Mouse (Mus musculus): ENCODE data around the gene Gm19345. TPM values are rescaled to one million over a fixed set of nuclear protein-coding genes. Genes with fewer than 3 reads are reported as not detected.

Gene Gm19345
- polyA plus RNA-seq, 1 experiment from 2014 or later: not detected

GRCm38 (mm10) chr7:19871943-19872601 is 20.3 kb downstream of the Gm19345 start:
- Histone ChIP-seq H3K36me3 (ENCODE audit: inconsistent target) (no peaks in the 10 kb centered on the region), H3K27ac (peak overlapping the region; percentile 91), H3K4me3 (ENCODE audit: inconsistent target) (no peak overlapping the region), H3K79me2 (ENCODE audit: inconsistent target) (no peaks in the 10 kb centered on the region)
- 24% methylated on average over 3 of the region's 5 CpGs for WGBS (ENCODE audit: missing documents)

- Histone ChIP-seq H3K4me3 (ENCODE audit: inconsistent target) (no peak overlapping the region), H3K79me2 (ENCODE audit: inconsistent target) (no peaks in the 10 kb centered on the region), H3K36me3 (ENCODE audit: inconsistent target) (no peaks in the 10 kb centered on the region), H3K27ac (peak overlapping the region; percentile 90)
- 33% methylated on average over 13 of the region's 13 CpGs for WGBS (ENCODE audit: missing documents)
Measured at GRCm38 (mm10) chr7:19875948-19876682, 24.3 kb downstream of the Gm19345 start.

- WGBS (ENCODE audit: missing documents): 24% methylated on average over 14 of the region's 14 CpGs
- Histone ChIP-seq H3K4me3 (ENCODE audit: inconsistent target) (no peak overlapping the region), H3K27ac (peak overlapping the region; percentile 90), H3K79me2 (ENCODE audit: inconsistent target) (no peaks in the 10 kb centered on the region), H3K36me3 (ENCODE audit: inconsistent target) (no peaks in the 10 kb centered on the region)
Measured at GRCm38 (mm10) chr7:19876781-19877425, 25.1 kb downstream of the Gm19345 start.

- Histone ChIP-seq H3K36me3 (ENCODE audit: inconsistent target) (no peaks in the 10 kb centered on the region), H3K4me3 (ENCODE audit: inconsistent target) (no peak overlapping the region), H3K79me2 (ENCODE audit: inconsistent target) (no peaks in the 10 kb centered on the region), H3K27ac (no peak overlapping the region)
- 74% methylated on average over 8 of the region's 8 CpGs for WGBS (ENCODE audit: missing documents)
Measured at GRCm38 (mm10) chr7:19880754-19881153, 29.0 kb downstream of the Gm19345 start.

- 54% methylated on average over 6 of the region's 7 CpGs for WGBS (ENCODE audit: missing documents)
- no peak within 1 kb of the TSS for H3K27ac ChIP-seq
- no peaks in the 10 kb centered on the region for H3K79me2 ChIP-seq (ENCODE audit: inconsistent target)
- H3K4me3 ChIP-seq (ENCODE audit: inconsistent target): no peak within 1 kb of the TSS
- no peaks in the 10 kb centered on the region for H3K36me3 ChIP-seq (ENCODE audit: inconsistent target)
Measured at GRCm38 (mm10) chr7:19887849-19888248, 36.0 kb downstream of the Gm19345 start, which contains the start of gene Ceacam19. Ceacam19 (minus strand) TSS chr7:19887965.

GRCm38 (mm10) chr7:19889881-19890280 is 38.1 kb downstream of the Gm19345 start:
- 35% methylated on average over 8 of the region's 8 CpGs for WGBS (ENCODE audit: missing documents)
- no peak overlapping the region for H3K4me3 ChIP-seq (ENCODE audit: inconsistent target)
- no peak overlapping the region for H3K27ac ChIP-seq
- H3K79me2 ChIP-seq (ENCODE audit: inconsistent target): no peaks in the 10 kb centered on the region
- H3K36me3 ChIP-seq (ENCODE audit: inconsistent target): no peaks in the 10 kb centered on the region

Other genes with a start within 250 kb of the Gm19345 start
- 14.0 to 24.9 TPM (median 16.3 TPM) in 3 replicates for gene Clasrp, start 247.5 kb upstream of the Gm19345 start, polyA plus RNA-seq (2018)
- gene Relb, start 222.6 kb upstream of the Gm19345 start, polyA plus RNA-seq (2018): 11.3 to 29.9 TPM (median 15.3 TPM) in 3 replicates
- gene Clptm1, start 187.0 kb upstream of the Gm19345 start, polyA plus RNA-seq (2018): 90.5 to 113 TPM (median 108 TPM) in 3 replicates
- gene Apoc2, start 174.1 kb upstream of the Gm19345 start, polyA plus RNA-seq (2018): 31.8 to 82.7 TPM (median 33.3 TPM) in 3 replicates
- gene Gm44805, start 170.6 kb upstream of the Gm19345 start, polyA plus RNA-seq (2018): not detected in 3 replicates
- gene Apoc4, start 170.5 kb upstream of the Gm19345 start, polyA plus RNA-seq (2018): 1.1 TPM in 1 of 3 replicates, not detected in the others
- gene Apoc1, start 159.3 kb upstream of the Gm19345 start, polyA plus RNA-seq (2018): 4.3 to 4.7 TPM (median 4.4 TPM) in 3 replicates
- gene Apoe, start 152.8 kb upstream of the Gm19345 start, polyA plus RNA-seq (2018): 11,661 to 20,761 TPM (median 14,221 TPM) in 3 replicates
- 17.8 to 74.1 TPM (median 32.1 TPM) in 3 replicates for gene Tomm40, start 136.6 kb upstream of the Gm19345 start, polyA plus RNA-seq (2018)
- 5.2 to 7.5 TPM (median 5.9 TPM) in 3 replicates for gene Nectin2, start 101.5 kb upstream of the Gm19345 start, polyA plus RNA-seq (2018)
- 0.12 to 0.15 TPM (median 0.14 TPM) in 3 replicates for gene Bcam, start 81.0 kb upstream of the Gm19345 start, polyA plus RNA-seq (2018)
- not detected in 3 replicates for gene Cblc, start 55.2 kb upstream of the Gm19345 start, polyA plus RNA-seq (2018)
- gene Bcl3, start 29.2 kb upstream of the Gm19345 start, polyA plus RNA-seq (2018): 11.2 to 30.9 TPM (median 23.0 TPM) in 3 replicates
- 0.18 to 0.82 TPM (median 0.22 TPM) in 3 replicates for gene Ceacam16, start 9.3 kb downstream of the Gm19345 start, polyA plus RNA-seq (2018)
- gene Ceacam19, start 36.0 kb downstream of the Gm19345 start, polyA plus RNA-seq (2018): 0.23 TPM in 2 of 3 replicates, not detected in the other
- gene Pvr, start 69.2 kb downstream of the Gm19345 start, polyA plus RNA-seq (2018): 13.0 to 22.9 TPM (median 22.5 TPM) in 3 replicates
- not detected in 3 replicates for gene Igsf23, start 98.8 kb downstream of the Gm19345 start, polyA plus RNA-seq (2018)
- gene Ceacam20, start 113.4 kb downstream of the Gm19345 start, polyA plus RNA-seq (2018): not detected in 3 replicates
- gene Nlrp9b, start 139.5 kb downstream of the Gm19345 start, polyA plus RNA-seq (2018): not detected in 3 replicates
- gene Vmn1r91, start 247.7 kb downstream of the Gm19345 start, polyA plus RNA-seq (2018): not detected in 3 replicates

Data from macrophage (primary cell).